Comparison of ENCODE assay signal across 29 mouse cellular contexts in genomic region chr2:120203742-120204141, GRCm38 (mm10). TPM values are rescaled to one million over a fixed set of nuclear protein-coding genes. Genes with fewer than 3 reads are reported as not detected.
DNase-seq lines count a peak whose midpoint lies in the region; TF ChIP-seq lines count a peak whose summit lies in the region.
"Had no signal": no experiment of that assay in that cellular context is flagged by ENCODE, and none has a peak within 500 bp of the region (broad histone marks: within the 10 kb centered on the region; RNA-seq: fewer than 3 reads in every experiment).

No protein-coding gene starts in this region.

- intact Hi-C loops in gastrocnemius, adult 2 months (cut with DNase I), result loop anchor here (2.0 kb wide), 2 partner anchors 31 to 41 kb away; partner anchors contain the start of gene Pla2g4e
- intact Hi-C loops in gastrocnemius, postnatal 36 days (cut with DNase I), result no loop called here
- intact Hi-C loops in heart, postnatal 36 days (cut with DNase I), result loop anchor here (5.0 kb wide), 1 partner anchor 34 kb away; no protein-coding TSS in a partner anchor

- peak; percentile 67 for DNase-seq in gastrocnemius, adult 2 months
- DNase-seq in gastrocnemius, postnatal 36 days, result no peak
- peak; percentile 4 to 7 for DNase-seq in heart, adult 9 months (ENCODE audit: low spot score in 2 of 2)
- DNase-seq in heart, postnatal 36 days, result no peak
- peak; percentile 56 for DNase-seq in gastrocnemius, postnatal 25 days
- DNase-seq in skeletal muscle tissue, adult 2 months (ENCODE audit: low read depth, low spot score), result peak; percentile 89
- DNase-seq: adrenal gland, adult 2 months; adrenal gland, postnatal 36 days; B cell, adult 2 months; cerebellum, adult 8-10 months; forebrain, postnatal 0 days; kidney, adult 8-10 months; kidney, postnatal 4 days; liver, embryonic 13.5 days; lung, adult 18-20 months; lung, postnatal 4 days; right cerebral cortex, postnatal 14 days had no signal

- TF ChIP-seq CTCF in gastrocnemius, adult 2 months (IDR thresholded peaks at IDR 0.05), result no peak

- H3K4me3 ChIP-seq in gastrocnemius, adult 2 months, result peak overlapping the region; percentile 57
- H3K4me3 ChIP-seq: embryonic facial prominence, embryonic 15.5 days; forebrain, embryonic 12.5 days; hindbrain, embryonic 13.5 days; limb, embryonic 10.5 days; limb, embryonic 15.5 days; liver, embryonic 13.5 days; megakaryocyte, embryonic 14.5 days; midbrain, embryonic 12.5 days; neural tube, embryonic 13.5 days; stomach, embryonic 15.5 days had no signal

- peak overlapping the region; percentile 88 for H3K27ac ChIP-seq in gastrocnemius, adult 2 months
- H3K27ac ChIP-seq: embryonic facial prominence, embryonic 15.5 days; forebrain, embryonic 12.5 days; hindbrain, embryonic 13.5 days; kidney, postnatal 0 days; limb, embryonic 10.5 days; limb, embryonic 15.5 days; liver, embryonic 13.5 days; midbrain, embryonic 12.5 days; neural tube, embryonic 13.5 days; stomach, embryonic 15.5 days had no signal

RNA-seq across cellular contexts. Expression of gene Pla2g4e, which starts 41.4 kb away (rescaled TPM):
- total RNA-seq in gastrocnemius, adult 2 months (2021), result 10 to 100 TPM; 27.8 to 31.8 TPM
- 10 to 100 TPM; 29.5 to 29.6 TPM for total RNA-seq in gastrocnemius, postnatal 36 days (2021)
- 1 to 10 TPM; 3.0 to 3.1 TPM for total RNA-seq in heart, postnatal 36 days (2021)
- 10 to 100 TPM; 26.9 to 28.8 TPM for total RNA-seq in gastrocnemius, postnatal 25 days (2021)
- total RNA-seq: CH12.LX; common myeloid progenitor, adult 5-6 weeks had no signal

RNA-seq across cellular contexts. Expression of gene Ehd4, which starts 49.3 kb away (rescaled TPM):
- 10 to 100 TPM; 19.5 to 31.7 TPM for total RNA-seq in gastrocnemius, adult 2 months (2021)
- total RNA-seq in gastrocnemius, postnatal 36 days (2021), result 10 to 100 TPM; 35.9 to 40.7 TPM
- 100 to 1,000 TPM; 372 to 460 TPM for total RNA-seq in heart, postnatal 36 days (2021)
- total RNA-seq in gastrocnemius, postnatal 25 days (2021), result 10 to 100 TPM; 36.0 to 56.6 TPM

Comparison
In these comparisons a context has a peak if more than half of its experiments do, and no peak if none do; other contexts are left out.
1. DNase-seq: peak in gastrocnemius, adult 2 months (single experiment), heart, adult 9 months (2 of 2), gastrocnemius, postnatal 25 days (single experiment) and skeletal muscle tissue, adult 2 months (single experiment); none in gastrocnemius, postnatal 36 days (0 of 2) and heart, postnatal 36 days (0 of 2).
2. RNA of gene Pla2g4e, which starts 41.4 kb away (total RNA-seq): 27.8 to 31.8 TPM in gastrocnemius, adult 2 months, 29.5 to 29.6 TPM in gastrocnemius, postnatal 36 days and 26.9 to 28.8 TPM in gastrocnemius, postnatal 25 days; 3.0 to 3.1 TPM in heart, postnatal 36 days; every median in the first group is over 4 times any median in the second.
3. RNA of gene Ehd4, which starts 49.3 kb away (total RNA-seq): 372 to 460 TPM in heart, postnatal 36 days; 36.0 to 56.6 TPM in gastrocnemius, postnatal 25 days, 35.9 to 40.7 TPM in gastrocnemius, postnatal 36 days and 19.5 to 31.7 TPM in gastrocnemius, adult 2 months; every median in the first group is over 4 times any median in the second.